Mouse (Mus musculus) embryonic stem cell, embryonic (primary cell): ENCODE results near the gene Agmo.

Experiments used
- CTCF ChIA-PET, 4 experiments: fragments of 300-600 bp in 2 of 4; fragments of 350-600 bp in 2 of 4; sonication (Branson Sonifier 250); formaldehyde crosslinking; loops; one replicate each; lab custom pipeline; 2022; ENCODE audit warnings: inconsistent platforms in 2 of 4; lab: Charles Lee
- POLR2A ChIA-PET, 4 experiments: fragments of 300-600 bp in 2 of 4; fragments of 350-600 bp in 2 of 4; sonication (Branson Sonifier 250); formaldehyde crosslinking; loops; one replicate each; lab custom pipeline; 2022; ENCODE audit warnings: antibody characterized with exemption in 4 of 4, inconsistent platforms in 1 of 4; lab: Charles Lee

The Agmo gene

DNA sequence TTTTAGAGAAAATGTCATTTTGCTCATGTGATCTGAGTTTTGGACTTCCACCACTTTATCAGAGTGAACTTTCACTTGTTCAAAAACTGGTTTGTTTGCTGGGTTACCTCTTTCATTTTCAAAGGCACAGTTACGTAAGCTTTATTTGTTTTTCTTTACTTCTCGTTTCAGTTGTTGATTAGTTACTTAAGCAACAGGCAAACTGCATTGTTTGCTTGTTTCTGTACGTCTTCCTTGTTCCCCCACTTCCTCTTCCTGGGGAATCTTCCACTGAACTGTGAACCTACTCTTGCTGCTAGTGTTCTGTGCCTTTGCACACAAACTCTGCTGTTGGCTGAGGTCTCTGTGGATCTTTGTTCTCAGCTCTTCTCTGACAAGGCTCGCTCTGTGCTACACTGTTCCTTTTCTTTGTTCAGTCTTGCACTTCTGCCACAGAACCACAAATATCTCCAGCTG, at the start of gene Agmo:
TSS of gene Agmo (plus strand) at position 76 of the 456 bp plus-strand sequence.
- POLR2A ChIA-PET, result no interaction called here
- CTCF ChIA-PET, result no interaction called here

DNA sequence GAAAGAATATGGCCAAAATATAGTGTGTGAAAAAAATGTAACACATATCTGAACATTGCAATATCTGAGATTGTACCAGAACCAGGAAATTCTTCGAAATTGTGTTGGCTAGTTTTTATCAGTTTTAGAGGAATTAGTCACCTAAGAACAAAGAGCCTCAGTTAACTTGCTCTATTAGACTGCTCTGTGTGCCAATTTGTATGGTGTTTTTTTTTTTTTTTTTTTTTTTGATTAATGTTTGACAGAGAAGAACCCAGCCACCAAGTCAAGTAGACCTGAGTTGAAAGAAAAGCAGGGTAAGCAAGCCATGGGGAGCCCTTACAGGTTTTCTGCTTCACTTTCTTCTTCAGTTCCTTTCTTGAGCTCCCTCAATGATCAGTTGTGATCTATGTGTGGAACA, 10.3 kb upstream of the Agmo start:
- CTCF ChIA-PET, result no interaction called here
- POLR2A ChIA-PET, result interaction anchor here in 1 of 4 experiments (0.7 kb wide), 1 partner anchor 137 kb away, joined by 4 read pairs; no protein-coding TSS in a partner anchor

DNA sequence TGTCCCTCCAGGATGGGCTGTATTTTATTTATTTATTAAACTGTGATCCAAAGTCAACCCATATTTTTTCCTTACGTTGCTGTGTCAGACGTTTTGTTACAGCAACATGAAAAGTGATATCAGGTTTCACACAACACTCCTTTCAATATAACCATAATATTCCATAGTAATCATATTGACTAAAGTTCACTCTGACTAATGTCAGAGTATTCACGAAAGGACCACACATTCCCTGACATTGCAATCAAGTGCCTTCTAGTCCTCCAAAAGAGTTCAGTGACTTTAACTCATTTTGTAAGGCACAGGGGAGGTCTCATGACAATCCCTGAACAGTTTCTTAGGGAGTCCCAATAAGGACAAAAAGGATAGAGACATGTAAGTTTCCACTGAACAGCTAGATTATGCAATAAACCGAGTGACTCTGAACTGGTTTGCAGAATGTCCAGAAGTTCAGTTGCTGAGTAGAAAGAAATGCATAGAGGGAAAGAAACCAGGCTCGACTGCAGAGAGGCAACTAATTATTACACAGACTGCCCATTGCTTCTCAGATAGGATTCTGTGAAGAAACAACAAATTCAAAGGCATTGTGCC, 371 bp upstream of the Agmo start:
- ChIA-PET POLR2A (no interaction called here), CTCF (no interaction called here)

DNA sequence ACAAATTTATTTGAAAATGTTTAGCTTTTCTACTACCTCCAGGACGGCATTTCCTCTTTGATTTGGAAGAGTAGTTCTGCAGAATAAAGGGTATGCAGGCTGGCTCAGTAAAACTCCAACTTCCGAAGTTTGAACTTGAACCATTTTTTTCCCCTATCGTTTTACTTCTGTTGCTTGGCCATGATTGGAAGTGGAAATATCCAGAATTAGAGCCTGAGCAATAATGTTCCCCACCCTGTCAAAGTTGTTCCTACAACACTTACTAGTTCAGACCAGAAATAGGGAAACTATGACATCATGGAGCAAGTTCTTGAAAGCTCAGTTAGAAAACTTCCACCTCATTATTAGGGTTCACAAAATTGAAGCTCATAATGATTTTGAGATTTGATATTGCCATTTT, 1.0 kb downstream of the Agmo start:
- POLR2A ChIA-PET, result no interaction called here
- CTCF ChIA-PET, result no interaction called here

DNA sequence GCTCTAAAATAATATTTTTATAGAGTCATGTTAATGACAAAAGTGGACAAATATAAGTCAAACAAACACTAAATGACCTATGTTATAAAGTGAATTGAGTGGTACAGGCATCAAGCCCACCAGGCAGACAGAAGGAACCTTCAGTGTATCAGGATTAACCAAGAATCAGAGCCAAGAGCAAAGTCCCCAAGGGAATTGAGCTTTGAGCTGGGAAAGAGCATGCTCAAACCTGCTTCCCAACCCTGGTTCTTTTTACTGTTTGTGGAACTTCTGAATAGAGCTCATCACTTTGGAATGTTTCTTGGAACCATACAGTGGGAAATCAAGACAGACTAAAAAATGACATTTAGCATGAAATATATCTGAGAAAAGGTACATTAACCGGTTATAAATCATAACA, 3.4 kb downstream of the Agmo start:
- CTCF ChIA-PET, result no interaction called here
- POLR2A ChIA-PET, result no interaction called here

DNA sequence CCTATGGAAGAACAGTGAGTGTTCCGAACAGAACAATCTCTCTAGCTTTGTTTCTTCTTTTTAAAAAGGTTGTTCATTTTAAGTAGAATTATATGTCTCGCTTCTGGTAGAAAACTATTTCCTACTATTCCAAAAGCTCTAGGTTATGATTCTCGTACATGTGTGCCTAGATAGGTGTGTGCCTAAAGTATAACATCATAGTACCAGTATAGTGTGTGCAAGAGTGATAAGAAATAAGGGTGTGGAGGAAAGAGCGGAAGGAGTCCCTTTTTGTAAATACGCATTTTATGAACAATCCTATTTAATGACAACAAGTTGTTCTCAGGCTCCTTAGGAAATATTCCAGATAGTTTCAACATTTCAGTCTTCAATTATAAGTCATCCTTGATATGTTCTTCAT, 10.2 kb downstream of the Agmo start:
- CTCF ChIA-PET, result no interaction called here
- POLR2A ChIA-PET, result no interaction called here

DNA sequence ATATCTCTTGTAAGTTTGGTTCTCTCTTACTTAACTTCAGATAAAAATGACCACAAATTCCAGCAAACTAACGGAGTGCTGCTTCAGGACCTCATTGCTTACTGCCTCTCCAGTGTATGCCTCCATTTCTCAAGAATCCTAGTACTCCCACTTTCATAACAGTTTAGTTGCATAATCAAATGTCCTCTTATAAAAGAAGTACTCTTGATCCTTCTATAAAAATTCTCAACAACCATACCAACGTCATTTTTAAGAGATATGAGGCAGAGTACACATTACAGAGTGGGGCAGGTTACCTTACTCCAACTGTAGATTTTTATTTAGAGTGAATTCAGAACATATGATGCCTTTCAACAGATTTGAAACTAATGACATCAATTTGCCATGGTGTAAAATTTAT, 15.7 kb downstream of the Agmo start:
- POLR2A ChIA-PET, result no interaction called here
- CTCF ChIA-PET, result no interaction called here

DNA sequence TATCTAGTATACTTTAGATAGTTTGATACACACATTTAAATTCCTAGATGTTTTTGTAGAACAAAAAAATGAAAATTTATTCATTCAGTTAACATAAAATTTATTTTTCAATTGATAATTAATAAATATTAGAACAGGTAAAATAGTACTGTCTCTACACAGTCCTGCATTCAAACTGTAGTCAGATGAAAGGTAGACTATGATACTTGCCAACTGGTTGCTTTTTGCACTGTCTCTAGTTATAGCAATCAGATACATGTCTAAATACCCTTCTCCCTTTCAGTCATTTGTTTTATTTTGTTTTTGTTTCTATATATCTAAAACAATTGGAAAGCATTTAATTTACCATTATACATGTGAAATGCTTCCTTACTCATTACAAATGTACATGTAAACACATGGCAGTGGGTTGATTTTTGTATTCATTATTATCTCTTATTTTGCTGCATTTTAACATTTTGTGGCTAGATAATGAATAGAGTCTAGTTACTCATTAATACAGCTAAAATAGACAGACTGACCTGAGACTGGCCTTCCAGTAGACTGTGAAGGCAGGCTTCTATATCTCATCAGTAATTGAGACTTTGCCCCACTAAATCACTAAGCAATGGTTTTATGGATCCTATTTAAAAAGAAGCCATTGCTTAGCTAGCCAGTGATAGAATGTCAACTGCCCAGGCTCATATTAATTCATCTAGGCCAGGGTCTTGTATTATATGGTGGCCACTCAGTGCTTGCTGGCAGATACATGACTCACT, 18.5 kb downstream of the Agmo start:
- POLR2A ChIA-PET, result no interaction called here
- CTCF ChIA-PET, result interaction anchor here in 1 of 4 experiments (0.6 kb wide), 1 partner anchor 514 kb away, joined by 3 read pairs; no protein-coding TSS in a partner anchor

DNA sequence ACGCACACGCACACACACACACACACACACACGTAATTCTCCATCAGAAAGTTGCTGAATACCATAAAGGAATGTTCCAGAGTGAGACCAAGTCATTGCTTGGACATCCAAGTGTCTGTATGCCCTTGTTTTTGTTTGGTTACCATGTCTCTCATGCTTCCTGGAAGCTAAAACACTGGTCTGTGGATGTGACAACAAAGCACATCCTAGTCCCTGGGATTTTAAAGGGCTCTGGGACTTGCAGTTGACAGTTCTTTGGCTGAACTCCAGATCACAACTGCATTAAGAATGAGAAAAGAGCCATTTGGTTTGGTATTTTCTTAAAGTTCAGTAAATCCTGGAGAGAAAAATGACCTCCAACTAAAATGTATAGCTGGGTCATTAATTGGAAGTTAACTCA, 22.2 kb downstream of the Agmo start:
- POLR2A ChIA-PET, result no interaction called here
- CTCF ChIA-PET, result interaction anchor here in 1 of 4 experiments (0.7 kb wide), 1 partner anchor 14 kb away, joined by 4 read pairs; no protein-coding TSS in a partner anchor

DNA sequence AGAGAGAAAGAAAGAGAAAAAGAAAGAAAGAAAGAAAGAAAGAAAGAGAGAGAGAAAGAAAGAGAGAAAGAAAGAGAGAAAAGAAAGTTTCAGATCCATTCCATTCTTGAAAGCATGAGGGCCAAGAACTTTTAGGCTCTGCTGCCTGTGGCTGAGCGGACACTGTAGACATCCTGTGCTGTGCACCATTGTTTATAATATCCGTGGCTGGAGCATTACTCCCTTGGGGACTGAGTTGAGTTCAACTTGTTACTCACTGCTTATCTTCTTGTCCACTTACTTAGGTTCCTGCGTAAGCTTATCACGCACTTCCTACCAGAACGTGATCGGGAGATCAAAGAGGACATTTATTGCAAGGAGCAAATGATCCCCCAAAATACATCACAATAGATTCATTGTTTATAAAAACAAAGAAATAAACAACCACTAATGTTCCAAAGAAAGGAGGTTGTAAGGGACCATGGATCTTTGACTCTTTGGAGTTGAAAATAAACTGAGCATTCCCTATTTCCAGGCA, 27.3 kb downstream of the Agmo start:
- CTCF ChIA-PET, result no interaction called here
- POLR2A ChIA-PET, result no interaction called here

DNA sequence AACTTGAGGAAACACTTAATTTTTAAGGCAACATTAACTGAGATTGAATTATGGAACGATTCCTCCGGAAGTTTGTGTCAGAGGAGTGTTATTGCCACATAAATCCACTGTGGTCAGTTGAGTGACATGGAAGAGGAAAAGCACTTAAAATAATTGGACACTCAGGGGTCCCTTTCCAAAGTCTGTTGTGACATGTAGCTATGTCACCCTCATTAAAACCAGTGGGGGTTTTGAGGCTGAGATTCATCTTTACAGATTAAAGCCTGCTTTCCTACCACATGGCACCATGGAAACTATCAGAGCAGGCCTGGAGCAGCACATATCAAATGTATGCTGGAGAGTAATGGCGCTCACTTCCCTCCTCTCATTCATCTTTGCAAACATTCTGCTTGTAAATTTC, 31.2 kb downstream of the Agmo start:
- POLR2A ChIA-PET, result no interaction called here
- CTCF ChIA-PET, result no interaction called here

DNA sequence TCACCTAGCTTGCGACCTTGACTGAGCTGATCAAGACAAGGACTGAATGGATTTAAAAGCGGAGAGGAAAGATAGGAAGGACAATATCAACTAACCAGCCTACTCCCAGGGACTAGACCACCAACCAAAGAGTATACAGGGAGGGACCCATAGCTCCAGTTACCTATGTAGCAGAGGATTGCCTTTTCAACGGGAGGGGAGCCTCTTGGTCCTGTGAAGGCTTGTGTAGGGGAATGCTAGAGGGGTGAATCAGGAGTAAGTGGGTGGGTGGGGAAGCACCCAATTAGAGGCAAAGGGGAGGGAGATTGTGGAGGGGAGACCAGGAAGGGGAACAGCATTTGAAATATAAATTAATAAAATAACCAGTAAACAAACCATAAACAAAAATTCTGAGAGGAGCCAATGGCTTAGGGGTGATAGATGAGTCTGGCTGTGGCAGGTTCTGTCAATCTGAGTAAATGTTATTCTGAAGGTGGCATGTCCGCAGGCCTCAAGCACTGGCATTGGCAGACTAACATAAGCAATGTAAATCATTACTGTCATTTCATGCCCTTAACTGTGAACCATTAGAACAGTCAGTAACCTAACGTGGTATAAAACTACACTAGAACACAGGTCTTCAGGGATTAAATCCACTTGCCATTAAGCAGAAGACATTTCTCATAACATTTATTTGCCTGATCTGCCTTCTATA, 32.7 kb downstream of the Agmo start:
- ChIA-PET POLR2A (no interaction called here), CTCF (no interaction called here)

DNA sequence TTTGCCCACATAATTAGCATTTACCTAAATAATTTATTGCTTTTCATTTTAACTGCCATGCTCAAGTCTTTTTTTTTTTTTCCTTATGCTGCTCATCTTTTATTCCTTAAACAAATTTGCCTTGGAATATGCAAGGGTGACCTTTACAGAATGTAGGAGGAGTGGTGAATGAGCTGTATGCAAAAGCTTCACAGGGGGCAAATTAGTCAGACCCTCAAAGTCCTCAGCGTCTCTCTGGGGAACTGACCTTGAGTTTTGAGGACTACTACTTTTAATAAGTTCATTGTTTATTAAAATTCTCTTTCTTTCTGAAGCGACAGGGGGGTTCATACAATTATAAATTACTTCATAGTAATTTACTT, 33.2 kb downstream of the Agmo start:
- POLR2A ChIA-PET, result no interaction called here
- CTCF ChIA-PET, result no interaction called here

DNA sequence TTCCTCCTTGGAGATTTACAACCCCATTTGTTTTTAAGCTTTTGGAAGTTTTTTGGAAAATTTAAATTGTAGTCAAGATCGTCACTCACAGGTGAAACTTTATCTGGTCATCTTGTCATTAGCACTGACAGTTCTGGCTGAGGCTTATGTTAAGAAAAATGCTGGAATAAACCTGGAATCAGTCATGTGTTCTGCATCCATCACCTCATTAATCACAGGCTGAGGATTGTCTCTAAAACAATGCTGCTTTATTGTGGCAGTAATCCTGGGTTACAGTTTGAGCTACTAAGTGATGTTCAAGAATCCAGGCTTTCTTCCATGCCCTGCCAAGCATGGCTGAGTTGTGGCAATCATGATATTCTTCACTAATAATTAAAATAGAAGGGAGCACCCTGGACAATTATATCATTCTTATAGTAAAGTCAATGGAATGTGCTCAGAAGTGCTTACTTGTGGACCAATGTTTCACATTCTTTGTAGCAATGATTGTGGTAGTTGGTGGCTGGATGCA, 65.6 kb downstream of the Agmo start:
- ChIA-PET POLR2A (no interaction called here), CTCF (no interaction called here)

DNA sequence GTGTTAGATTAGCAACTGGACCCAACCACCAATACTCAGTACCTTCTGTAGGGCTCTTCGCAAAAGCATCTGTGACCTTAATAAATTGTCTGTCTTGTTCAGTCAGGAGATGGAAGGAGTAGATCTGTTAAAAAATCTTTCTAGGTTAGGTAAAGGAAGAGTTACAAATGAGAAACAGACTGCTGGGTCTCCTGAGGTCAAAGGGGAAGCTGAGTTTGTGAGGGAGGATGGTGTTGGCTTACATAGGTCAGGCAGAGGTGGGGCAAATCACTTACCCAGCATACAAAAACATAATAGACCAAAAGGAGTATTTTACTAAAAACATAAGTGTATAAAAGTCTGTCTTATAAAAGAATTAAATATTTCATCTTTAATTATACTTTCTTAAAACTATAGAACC, 69.3 kb downstream of the Agmo start:
- POLR2A ChIA-PET, result no interaction called here
- CTCF ChIA-PET, result no interaction called here

DNA sequence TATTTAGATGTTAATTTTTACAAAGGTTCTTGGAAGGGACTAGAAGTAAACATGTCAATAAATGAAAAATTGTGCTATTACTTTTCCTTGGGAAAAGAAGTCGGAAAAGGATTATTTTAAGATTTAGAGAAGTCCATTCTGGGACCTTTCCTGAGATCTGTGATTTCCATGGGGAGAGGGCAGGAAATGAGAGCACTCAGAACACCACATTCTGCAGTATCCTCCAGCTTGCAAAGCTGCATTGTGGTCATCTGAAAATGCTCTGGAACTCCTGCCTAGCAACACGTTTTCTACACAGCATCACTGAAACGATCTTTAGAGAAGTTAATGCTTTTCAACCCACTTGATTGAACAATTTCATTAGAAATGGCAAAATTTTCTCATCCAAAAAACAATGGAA, 81.4 kb downstream of the Agmo start:
- CTCF ChIA-PET, result no interaction called here

DNA sequence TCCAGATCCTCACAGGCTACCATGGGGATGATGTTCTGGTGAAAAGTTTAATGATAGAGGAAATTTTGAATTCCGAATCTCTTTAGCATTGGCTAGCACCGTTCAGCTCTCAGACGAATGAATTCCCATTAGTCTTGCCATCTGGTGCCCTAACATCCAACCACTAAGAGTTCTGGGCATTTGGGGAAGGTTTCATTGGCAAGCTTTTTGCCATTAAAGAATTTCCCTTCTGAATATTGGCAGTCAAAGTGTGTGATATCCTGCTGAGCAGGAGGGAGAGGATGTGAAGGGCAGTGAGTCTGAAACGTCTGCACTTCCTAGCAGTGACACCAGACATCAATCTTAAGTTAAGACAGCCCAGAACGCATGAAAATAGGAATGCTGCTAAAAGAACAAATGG, 93.5 kb downstream of the Agmo start:
- CTCF ChIA-PET, result no interaction called here

More for the DNA sequence above, 81.4 kb downstream of the Agmo start:
- POLR2A ChIA-PET, result no interaction called here

DNA sequence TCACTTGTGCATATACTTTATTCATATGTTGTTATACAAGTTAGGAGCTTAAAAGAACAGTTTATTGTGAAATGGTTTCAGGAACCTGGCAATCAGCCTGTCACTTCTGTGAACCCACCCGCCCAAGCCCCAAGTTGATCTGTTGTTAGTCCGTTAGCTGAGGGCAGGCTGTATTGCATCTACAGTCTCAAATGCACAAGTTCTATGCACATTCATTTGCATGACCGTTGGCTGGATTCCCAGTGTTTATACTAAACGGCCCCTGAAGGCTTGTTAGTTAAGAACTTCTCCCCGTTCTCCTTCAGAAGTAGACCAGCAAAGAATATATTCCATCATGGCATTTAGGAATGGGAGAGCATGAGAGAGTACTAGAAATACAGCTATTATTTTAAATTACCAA, 102.8 kb downstream of the Agmo start:
- CTCF ChIA-PET, result interaction anchor here in 1 of 4 experiments (0.6 kb wide), 1 partner anchor 780 kb away, joined by 12 read pairs; no protein-coding TSS in a partner anchor
- POLR2A ChIA-PET, result no interaction called here

More for the DNA sequence above, 93.5 kb downstream of the Agmo start:
- POLR2A ChIA-PET, result interaction anchor here in 1 of 4 experiments (0.7 kb wide), 1 partner anchor 249 kb away, joined by 3 read pairs; no protein-coding TSS in a partner anchor

DNA sequence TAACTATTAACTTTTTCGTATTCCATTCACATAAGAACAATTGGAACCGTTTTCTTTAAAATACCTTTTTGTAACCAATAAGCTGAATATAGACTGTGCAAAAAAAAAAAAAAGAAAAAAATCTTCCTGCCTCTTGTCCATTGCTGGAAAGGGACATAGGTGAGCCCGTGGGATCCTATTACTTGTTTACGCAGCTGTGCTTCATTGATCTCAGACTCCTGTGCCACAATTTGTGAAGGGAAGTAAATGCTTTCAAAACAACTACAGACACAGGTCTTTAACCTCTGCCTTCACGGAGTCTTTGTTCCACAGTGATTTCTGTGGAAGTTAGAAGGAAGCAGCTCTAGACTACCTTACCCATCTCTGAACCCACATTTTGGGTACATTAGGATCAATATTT, 104.3 kb downstream of the Agmo start:
- POLR2A ChIA-PET, result no interaction called here
- CTCF ChIA-PET, result no interaction called here

DNA sequence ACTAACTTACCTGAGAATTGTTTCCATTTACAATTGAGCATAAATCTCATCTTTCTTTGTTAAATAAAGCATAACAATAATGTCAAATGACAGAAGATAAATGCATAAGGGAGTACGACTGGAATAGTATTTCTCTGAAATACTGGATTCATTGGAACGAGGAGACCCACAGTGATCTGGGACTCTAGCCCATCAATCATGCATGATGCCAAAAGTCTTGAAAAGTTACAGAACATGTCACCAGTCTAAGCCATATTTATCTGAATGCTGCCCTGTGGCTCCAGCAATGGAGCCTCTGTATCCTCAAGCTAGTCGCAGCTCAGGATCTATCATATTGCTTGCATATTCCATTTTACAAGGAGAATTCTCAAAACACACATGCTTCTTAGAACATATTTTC, 150.9 kb downstream of the Agmo start:
- ChIA-PET POLR2A (interaction anchor here in 1 of 4 experiments (0.6 kb wide), 1 partner anchor 743 kb away, joined by 3 read pairs; no protein-coding TSS in a partner anchor), CTCF (no interaction called here)
